Mouse (Mus musculus): ENCODE results near the gene Mfsd12. TPM values are rescaled to one million over a fixed set of nuclear protein-coding genes. Genes with fewer than 3 reads are reported as not detected.

The Mfsd12 gene
- polyA plus RNA-seq, 1 experiment from 2014 or later, result 4.1 TPM

- ATAC-seq (no peak), DNase-seq (ENCODE audit: low spot score) (no peak)
- Histone ChIP-seq H3K4me2 (ENCODE audit: low read length) (no peak overlapping the region), H3K27me3 (replicated peaks; ENCODE audit: control insufficient read depth, insufficient read depth, low read length) (peaks cover 10% of the 10 kb centered on the region; the same call in 1 of the 2 replicates), H3K9me3 (replicated peaks; ENCODE audit: control insufficient read depth, low read length) (no peaks in the 10 kb centered on the region), H3K4me3 (ENCODE audit: low read depth, low read length) (no peak overlapping the region), H3K27ac (ENCODE audit: low read depth, low read length) (no peak overlapping the region), H3K36me3 (ENCODE audit: control insufficient read depth, insufficient read depth, low read length) (no peaks in the 10 kb centered on the region), H3K9ac (ENCODE audit: low read length) (0 out of 2 replicates have a peak overlapping the region, but pooled peaks have one; percentile 8), H3K4me1 (ENCODE audit: control insufficient read depth, insufficient read depth, low read length) (no peaks in the 10 kb centered on the region)
- 38% methylated on average over 16 of the region's 19 CpGs for WGBS
Observed at GRCm38 (mm10) chr10:81335393-81336340, 21.6 kb upstream of the Mfsd12 start.

GRCm38 (mm10) chr10:81336558-81336957, 20.7 kb upstream of the Mfsd12 start:
- no peaks in the 10 kb centered on the region for H3K9me3 ChIP-seq (replicated peaks; ENCODE audit: control insufficient read depth, low read length)
- H3K4me3 ChIP-seq (ENCODE audit: low read depth, low read length), result no peak overlapping the region
- no peaks in the 10 kb centered on the region for H3K36me3 ChIP-seq (ENCODE audit: control insufficient read depth, insufficient read depth, low read length)
- DNase-seq (ENCODE audit: low spot score), result no peak
- no peak overlapping the region for H3K27ac ChIP-seq (ENCODE audit: low read depth, low read length)
- H3K27me3 ChIP-seq (replicated peaks; ENCODE audit: control insufficient read depth, insufficient read depth, low read length), result peaks cover 17% of the 10 kb centered on the region
- H3K4me2 ChIP-seq (ENCODE audit: low read length), result no peak overlapping the region
- ATAC-seq, result no peak
- no peak overlapping the region for H3K9ac ChIP-seq (ENCODE audit: low read length)
- no peaks in the 10 kb centered on the region for H3K4me1 ChIP-seq (ENCODE audit: control insufficient read depth, insufficient read depth, low read length)
- 98% methylated on average over 4 of the region's 4 CpGs for WGBS

DNA sequence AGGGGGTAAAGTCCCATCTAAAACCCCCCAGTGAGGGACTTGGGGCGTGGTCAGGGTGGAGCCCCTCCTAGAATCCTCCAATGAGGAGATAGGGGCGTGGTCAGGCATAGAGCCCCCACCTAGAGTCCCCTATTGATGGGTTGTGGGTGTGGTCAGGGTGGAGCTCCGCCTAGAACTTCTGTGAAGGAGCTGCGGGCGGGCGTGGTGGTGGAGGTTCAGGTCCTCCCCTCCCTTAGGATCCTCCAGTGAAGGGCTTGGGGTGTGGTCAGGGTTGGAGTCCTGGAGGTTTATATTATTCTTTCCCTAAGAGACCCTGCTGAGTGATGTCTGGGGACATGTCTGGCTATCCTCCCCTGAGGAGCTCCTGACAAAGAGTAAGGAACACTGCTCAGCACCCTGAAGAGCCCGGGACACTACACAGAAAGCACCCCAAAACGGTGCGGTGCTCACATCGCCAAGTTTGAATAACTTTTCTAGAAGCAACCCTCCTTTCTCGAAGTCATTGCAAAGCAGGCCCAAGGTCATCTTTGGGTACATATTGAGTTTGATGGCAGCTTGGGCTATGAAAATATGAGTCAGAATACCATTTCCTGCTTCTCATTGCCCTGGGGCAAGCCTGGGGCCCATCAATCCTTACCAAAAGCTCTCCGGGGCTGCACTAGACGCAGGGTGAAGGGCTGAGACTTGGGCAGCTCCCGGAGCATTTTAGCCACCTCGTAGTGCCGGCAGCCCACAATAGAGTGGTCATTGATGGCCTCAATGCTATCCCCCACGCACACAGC, 16.5 kb upstream of the Mfsd12 start:
- H3K4me2 ChIP-seq (ENCODE audit: low read length), result no peak overlapping the region
- no peak for DNase-seq (ENCODE audit: low spot score)
- H3K4me3 ChIP-seq (ENCODE audit: low read depth, low read length), result no peak overlapping the region
- ATAC-seq, result no peak
- H3K9ac ChIP-seq (ENCODE audit: low read length), result no peak overlapping the region
- no peak overlapping the region for H3K27ac ChIP-seq (ENCODE audit: low read depth, low read length)
- peaks cover 38% of the 10 kb centered on the region for H3K27me3 ChIP-seq (replicated peaks; ENCODE audit: control insufficient read depth, insufficient read depth, low read length)
- H3K9me3 ChIP-seq (replicated peaks; ENCODE audit: control insufficient read depth, low read length), result no peaks in the 10 kb centered on the region
- no peaks in the 10 kb centered on the region for H3K4me1 ChIP-seq (ENCODE audit: control insufficient read depth, insufficient read depth, low read length)
- 41% methylated on average over 17 of the region's 17 CpGs for WGBS
- no peaks in the 10 kb centered on the region for H3K36me3 ChIP-seq (ENCODE audit: control insufficient read depth, insufficient read depth, low read length)

DNA sequence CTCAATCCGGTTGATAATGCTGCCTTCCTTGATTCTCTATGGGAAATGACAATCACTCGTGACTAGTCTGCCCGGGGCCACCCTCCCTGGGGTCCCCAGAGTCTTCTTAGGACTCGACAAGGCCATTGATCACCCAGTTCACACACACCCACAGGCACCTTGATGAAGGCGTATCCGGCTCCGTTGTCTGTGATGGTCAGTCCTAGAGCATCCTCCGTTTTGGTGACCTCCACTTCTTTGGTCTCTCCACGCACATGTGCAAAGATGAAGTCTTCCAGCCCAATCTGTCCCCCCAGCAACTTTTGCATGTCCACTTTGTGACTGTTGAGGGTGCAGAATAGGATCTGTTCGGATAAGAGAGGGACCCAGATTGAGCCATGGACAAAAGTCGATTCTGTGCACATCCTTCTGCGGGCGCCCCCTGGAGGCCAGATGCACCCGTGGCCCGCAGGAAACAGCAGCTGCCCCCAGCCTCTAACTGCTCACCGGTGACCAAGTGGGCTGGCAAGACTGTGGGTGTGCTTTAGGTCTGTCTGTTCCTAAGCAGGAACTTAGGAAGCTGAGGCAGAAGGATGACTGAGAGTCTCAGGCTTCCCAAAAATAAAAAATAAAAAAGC, 15.8 kb upstream of the Mfsd12 start:
- peaks cover 38% of the 10 kb centered on the region for H3K27me3 ChIP-seq (replicated peaks; ENCODE audit: control insufficient read depth, insufficient read depth, low read length)
- whole genome bisulfite sequencing, result 37% methylated on average over 16 of the region's 16 CpGs
- no peak for ATAC-seq

GRCm38 (mm10) chr10:81342686-81343505, 14.4 kb upstream of the Mfsd12 start, which contains the start of gene Gipc3:
Gene Gipc3 (minus strand): TSS chr10:81343266.
- DNase-seq (ENCODE audit: low spot score) (no peak), ATAC-seq (no peak)
- Histone ChIP-seq H3K4me1 (ENCODE audit: control insufficient read depth, insufficient read depth, low read length) (peaks cover 8% of the 10 kb centered on the region; the same call in 1 of the 2 replicates), H3K27ac (ENCODE audit: low read depth, low read length) (no peak within 1 kb of the TSS), H3K36me3 (ENCODE audit: control insufficient read depth, insufficient read depth, low read length) (peaks cover 6% of the 10 kb centered on the region), H3K27me3 (replicated peaks; ENCODE audit: control insufficient read depth, insufficient read depth, low read length) (peaks cover 38% of the 10 kb centered on the region), H3K4me2 (ENCODE audit: low read length) (peak within 1 kb of the TSS; percentile 58), H3K9ac (ENCODE audit: low read length) (peak within 1 kb of the TSS; percentile 59), H3K4me3 (ENCODE audit: low read depth, low read length) (peak within 1 kb of the TSS; percentile 33), H3K9me3 (replicated peaks; ENCODE audit: control insufficient read depth, low read length) (no peaks in the 10 kb centered on the region)
- WGBS, result 4% methylated on average over 48 of the region's 67 CpGs

More for the DNA sequence above, 15.8 kb upstream of the Mfsd12 start:
- Histone ChIP-seq H3K4me3 (ENCODE audit: low read depth, low read length) (no peak overlapping the region), H3K9me3 (replicated peaks; ENCODE audit: control insufficient read depth, low read length) (no peaks in the 10 kb centered on the region), H3K4me2 (ENCODE audit: low read length) (no peak overlapping the region), H3K36me3 (ENCODE audit: control insufficient read depth, insufficient read depth, low read length) (no peaks in the 10 kb centered on the region), H3K4me1 (ENCODE audit: control insufficient read depth, insufficient read depth, low read length) (peaks cover under 1% of the 10 kb centered on the region; the same call in 1 of the 2 replicates), H3K27ac (ENCODE audit: low read depth, low read length) (no peak overlapping the region), H3K9ac (ENCODE audit: low read length) (no peak overlapping the region)
- DNase-seq (ENCODE audit: low spot score), result peak; percentile 52

GRCm38 (mm10) chr10:81344421-81345161, 12.7 kb upstream of the Mfsd12 start:
- ATAC-seq (no peak), DNase-seq (ENCODE audit: low spot score) (no peak)
- no peaks in the 10 kb centered on the region for H3K9me3 ChIP-seq (replicated peaks; ENCODE audit: control insufficient read depth, low read length)
- H3K4me3 ChIP-seq (ENCODE audit: low read depth, low read length), result no peak overlapping the region
- no peak overlapping the region for H3K9ac ChIP-seq (ENCODE audit: low read length)
- H3K36me3 ChIP-seq (ENCODE audit: control insufficient read depth, insufficient read depth, low read length), result peaks cover 10% of the 10 kb centered on the region
- H3K4me1 ChIP-seq (ENCODE audit: control insufficient read depth, insufficient read depth, low read length), result peaks cover 12% of the 10 kb centered on the region
- H3K27ac ChIP-seq (ENCODE audit: low read depth, low read length), result no peak overlapping the region
- H3K27me3 ChIP-seq (replicated peaks; ENCODE audit: control insufficient read depth, insufficient read depth, low read length), result peaks cover 38% of the 10 kb centered on the region
- H3K4me2 ChIP-seq (ENCODE audit: low read length), result no peak overlapping the region
- 52% methylated on average over 8 of the region's 8 CpGs for WGBS

- WGBS, result 89% methylated on average over 4 of the region's 4 CpGs
Observed at GRCm38 (mm10) chr10:81345162-81345534, 12.1 kb upstream of the Mfsd12 start.

More at GRCm38 (mm10) chr10:81345162-81345534, 12.1 kb upstream of the Mfsd12 start:
- Histone ChIP-seq H3K27me3 (replicated peaks; ENCODE audit: control insufficient read depth, insufficient read depth, low read length) (peaks cover 38% of the 10 kb centered on the region), H3K9ac (ENCODE audit: low read length) (no peak overlapping the region), H3K4me1 (ENCODE audit: control insufficient read depth, insufficient read depth, low read length) (peaks cover 15% of the 10 kb centered on the region), H3K4me2 (ENCODE audit: low read length) (no peak overlapping the region), H3K9me3 (replicated peaks; ENCODE audit: control insufficient read depth, low read length) (no peaks in the 10 kb centered on the region), H3K36me3 (ENCODE audit: control insufficient read depth, insufficient read depth, low read length) (peaks cover 10% of the 10 kb centered on the region), H3K27ac (ENCODE audit: low read depth, low read length) (no peak overlapping the region), H3K4me3 (ENCODE audit: low read depth, low read length) (no peak overlapping the region)
- DNase-seq (ENCODE audit: low spot score), result no peak
- no peak for ATAC-seq

All from forebrain, embryonic 14.5 days (tissue).